In genomic region chr3:31603237-31603636, GRCm38 (mm10) we compare ENCODE assay signal across 8 mouse cellular contexts.
DNase-seq lines count a peak whose midpoint lies in the region; ATAC-seq and TF ChIP-seq lines count a peak whose summit lies in the region.

No protein-coding gene starts in this region.

- H3K4me1 ChIP-seq in MEL (ENCODE audit: control insufficient read depth in 1 of 2, insufficient read depth in 2 of 2, low read length in 2 of 2), result no peaks in the 10 kb centered on the region
- H3K4me1 ChIP-seq in small intestine, adult 2 months (ENCODE audit: control insufficient read depth, insufficient read depth, insufficient read length, low read length), result no peaks in the 10 kb centered on the region

- no peak overlapping the region for H3K27ac ChIP-seq in MEL (ENCODE audit: control insufficient read depth, low read depth, low read length)
- H3K27ac ChIP-seq in small intestine, adult 2 months (ENCODE audit: insufficient read depth, low read depth, low read length), result no peak overlapping the region

- H3K36me3 ChIP-seq in MEL (ENCODE audit: control insufficient read depth in 1 of 2, insufficient read depth in 2 of 2, low read length in 2 of 2), result no peaks in the 10 kb centered on the region
- H3K36me3 ChIP-seq in small intestine, adult 2 months (ENCODE audit: control insufficient read depth, insufficient read depth, low read length), result no peaks in the 10 kb centered on the region

- intact Hi-C loops in heart, postnatal 10 days (cut with DNase I), result loop anchor here (1.0 kb wide), 2 partner anchors 457 to 546 kb away; no protein-coding TSS in a partner anchor

- no peak overlapping the region for H3K9ac ChIP-seq in MEL (ENCODE audit: control insufficient read depth, low read depth, low read length, poor library complexity, severe bottlenecking)

- TF ChIP-seq CTCF in MEL (IDR thresholded peaks at IDR 0.05 in 2 of 3, conservative IDR thresholded peaks at IDR 0.05 in 1 of 3; ENCODE audit: control insufficient read depth in 1 of 3, insufficient read depth in 1 of 3, low read depth in 2 of 3, low read length in 3 of 3, poor library complexity in 1 of 3, severe bottlenecking in 1 of 3), result peak; percentile 80 to 92 (median 86)
- peak; percentile 35; the same call in 1 of the 2 replicates for TF ChIP-seq CTCF in small intestine, adult 2 months (IDR thresholded peaks at IDR 0.05; ENCODE audit: extremely low read depth, insufficient read length, insufficient replicate concordance, low read depth, low read length)

- peak; percentile 59; the same call in 1 of the 2 replicates for ATAC-seq in megakaryocyte, adult 5-6 weeks (ENCODE audit: poor library complexity, severe bottlenecking)
- ATAC-seq in erythroblast, adult 5-6 weeks (replicated peaks; ENCODE audit: low FRiP score, poor library complexity, severe bottlenecking), result no peak

- no peak for TF ChIP-seq EP300 in MEL (IDR thresholded peaks at IDR 0.05; ENCODE audit: low read depth in 1 of 2, low read length in 2 of 2)

- peak; percentile 87 for TF ChIP-seq RAD21 in MEL (IDR thresholded peaks at IDR 0.05; ENCODE audit: low read depth, low read length)

- H3K79me2 ChIP-seq in MEL (ENCODE audit: control insufficient read depth, insufficient read depth, low read length, poor library complexity), result no peaks in the 10 kb centered on the region

- DNase-seq in MEL (ENCODE audit: low read depth, low spot score), result peak; percentile 77
- DNase-seq in adrenal gland, adult 2 months, result peak; percentile 61
- DNase-seq in embryo, embryonic 11 days, result peak; percentile 80
- peak; percentile 67 to 82 for DNase-seq in heart, postnatal 10 days
- DNase-seq in layer of hippocampus, postnatal 14 days (ENCODE audit: low spot score in 2 of 2), result peak; percentile 69 to 84

- no peaks in the 10 kb centered on the region for H3K9me3 ChIP-seq in MEL (replicated peaks; ENCODE audit: insufficient read depth, low read length)

- TF ChIP-seq POLR2A in MEL (IDR thresholded peaks at IDR 0.05; ENCODE audit: control insufficient read depth in 1 of 2, insufficient read depth in 1 of 2, low read depth in 1 of 2, low read length in 2 of 2, poor library complexity in 1 of 2), result no peak
- no peak for TF ChIP-seq POLR2A in small intestine, adult 2 months (IDR thresholded peaks at IDR 0.05; ENCODE audit: low read depth, low read length)

- H3K4me3 ChIP-seq in MEL (ENCODE audit: control insufficient read depth in 1 of 2, insufficient read depth in 1 of 2, low read depth in 2 of 2, low read length in 2 of 2), result no peak overlapping the region
- no peak overlapping the region for H3K4me3 ChIP-seq in small intestine, adult 2 months (ENCODE audit: low read depth, low read length)

- 14% methylated on average over 7 of the region's 7 CpGs for WGBS in small intestine, adult 2 months

- H3K27me3 ChIP-seq in MEL (ENCODE audit: control insufficient read depth in 1 of 2, insufficient read depth in 2 of 2, low read length in 2 of 2), result no peaks in the 10 kb centered on the region; a peak in 1 of 4 replicates
- H3K27me3 ChIP-seq in small intestine, adult 2 months (ENCODE audit: control insufficient read depth, insufficient read depth, low read length), result no peaks in the 10 kb centered on the region

TF ChIP-seq in MEL, 35 proteins besides CTCF, POLR2A, EP300 and RAD21:
- peak; percentile 91 for TF ChIP-seq SMC3 (IDR thresholded peaks at IDR 0.05; ENCODE audit: low read depth, low read length)
- no peak for TF ChIP-seq USF2 (IDR thresholded peaks at IDR 0.05; ENCODE audit: borderline replicate concordance in 1 of 2, insufficient read depth in 1 of 2, low read depth in 1 of 2, low read length in 2 of 2)
- peak; percentile 80 for TF ChIP-seq ZC3H11A (IDR thresholded peaks at IDR 0.05; ENCODE audit: low read depth, low read length)
- no peak for TF ChIP-seq CHD2 (IDR thresholded peaks at IDR 0.05; ENCODE audit: low read length)
- no peak for TF ChIP-seq BHLHE40 (IDR thresholded peaks at IDR 0.05; ENCODE audit: borderline replicate concordance, low read depth, low read length)
- TF ChIP-seq ZNF384 (IDR thresholded peaks at IDR 0.05; ENCODE audit: low read depth, low read length), result no peak
